Mouse (Mus musculus) B cell, adult 67 days (primary cell): ENCODE data around the gene Rflna. TPM values are rescaled to one million over a fixed set of nuclear protein-coding genes. Genes with fewer than 3 reads are reported as not detected.

ENCODE experiments used
- total RNA-seq, 2 experiments: library from RNA; stranded (reverse); gene quantifications; 4 replicates each; pipeline ENCODE4 v1.2.4; 2023

Gene Rflna
- not detected for total RNA-seq

GRCm38 (mm10) chr5:125002969-125003872, at the start of gene Rflna:
Rflna (plus strand) TSS chr5:125003221.

Other genes with a start within 250 kb of the Rflna start
- gene Ccdc92, start 140.8 kb upstream of the Rflna start, total RNA-seq = 1 to 10 TPM; 1.2 to 1.5 TPM
- gene Zfp664, start 140.5 kb upstream of the Rflna start, total RNA-seq = 10 to 100 TPM; 25.2 to 27.9 TPM
- 100 to 1,000 TPM; 152 to 167 TPM for gene Ncor2, start 176.0 kb downstream of the Rflna start, total RNA-seq